Comparison of ENCODE assay signal across 11 mouse cellular contexts in the genomic region with DNA sequence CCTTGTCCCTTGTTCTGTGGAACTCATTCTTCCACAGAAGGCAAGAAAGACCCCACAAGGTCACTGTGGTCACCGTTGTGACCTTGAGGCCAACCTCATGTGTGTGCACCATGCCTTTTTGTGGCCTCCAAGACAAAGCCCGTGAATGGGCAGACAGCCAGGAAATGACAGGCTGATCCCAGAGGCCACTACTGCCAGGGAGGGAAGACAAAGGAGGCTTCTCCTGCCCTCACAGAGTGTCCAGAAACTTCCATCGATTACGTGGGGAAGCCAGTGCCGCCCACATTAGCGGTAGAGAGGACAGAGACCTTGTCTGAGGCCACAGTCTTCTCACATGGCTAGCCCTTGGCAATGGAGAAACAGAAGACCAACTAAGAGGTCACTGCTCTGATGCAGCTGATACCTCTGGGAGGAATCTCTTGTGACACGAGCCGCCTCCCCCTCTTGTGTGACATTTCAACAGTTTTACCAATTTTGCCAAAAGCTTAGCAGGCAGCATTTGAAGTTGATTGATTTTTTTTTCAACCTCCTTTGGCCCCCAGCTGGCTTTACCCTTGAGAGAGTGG. TPM values are rescaled to one million over a fixed set of nuclear protein-coding genes. Genes with fewer than 3 reads are reported as not detected.
DNase-seq lines count a peak whose midpoint lies in the region; ATAC-seq lines count a peak whose summit lies in the region.
"Had no signal": no experiment of that assay in that cellular context is flagged by ENCODE, and none has a peak within 500 bp of the region (broad histone marks: within the 10 kb centered on the region; RNA-seq: fewer than 3 reads in every experiment).

No protein-coding gene starts in this region.

- DNase-seq in heart, postnatal 36 days = no peak
- peak; percentile 70 for DNase-seq in hindbrain, embryonic 10.5 days (ENCODE audit: low spot score)
- no peak for DNase-seq in right cerebral cortex, postnatal 14 days
- DNase-seq in B cell, adult 2 months = no peak
- DNase-seq: thymus, postnatal 4 days had no signal

- H3K36me3 ChIP-seq in heart, embryonic 12.5 days = no peaks in the 10 kb centered on the region
- H3K36me3 ChIP-seq in neural tube, embryonic 13.5 days = no peaks in the 10 kb centered on the region
- H3K36me3 ChIP-seq in neural tube, embryonic 15.5 days = no peaks in the 10 kb centered on the region
- H3K36me3 ChIP-seq in hindbrain, embryonic 10.5 days = no peaks in the 10 kb centered on the region
- H3K36me3 ChIP-seq: embryonic facial prominence, embryonic 12.5 days; lung, embryonic 15.5 days had no signal

- H3K9me3 ChIP-seq in heart, embryonic 12.5 days (replicated peaks) = no peaks in the 10 kb centered on the region
- H3K9me3 ChIP-seq in neural tube, embryonic 13.5 days = no peaks in the 10 kb centered on the region
- H3K9me3 ChIP-seq in neural tube, embryonic 15.5 days (replicated peaks) = no peaks in the 10 kb centered on the region
- H3K9me3 ChIP-seq in hindbrain, embryonic 10.5 days = no peaks in the 10 kb centered on the region
- H3K9me3 ChIP-seq: embryonic facial prominence, embryonic 12.5 days; G1E; lung, embryonic 15.5 days had no signal

- H3K27me3 ChIP-seq in heart, embryonic 12.5 days (replicated peaks) = no peaks in the 10 kb centered on the region
- no peaks in the 10 kb centered on the region for H3K27me3 ChIP-seq in neural tube, embryonic 13.5 days
- H3K27me3 ChIP-seq in neural tube, embryonic 15.5 days (replicated peaks) = no peaks in the 10 kb centered on the region
- H3K27me3 ChIP-seq in hindbrain, embryonic 10.5 days (ENCODE audit: insufficient read depth, poor library complexity, severe bottlenecking) = no peaks in the 10 kb centered on the region
- H3K27me3 ChIP-seq: embryonic facial prominence, embryonic 12.5 days; lung, embryonic 15.5 days had no signal

- ATAC-seq in heart, embryonic 12.5 days (ENCODE audit: insufficient number of reproducible peaks, low FRiP score) = no peak; the same call in 1 of the 2 replicates
- 0 out of 2 replicates have a peak, but pooled peaks have one; percentile 12 for ATAC-seq in neural tube, embryonic 13.5 days (ENCODE audit: low read depth)
- no peak for ATAC-seq in neural tube, embryonic 15.5 days (ENCODE audit: low FRiP score)

- no peak overlapping the region for H3K4me3 ChIP-seq in heart, embryonic 12.5 days
- no peak overlapping the region for H3K4me3 ChIP-seq in neural tube, embryonic 13.5 days
- no peak overlapping the region for H3K4me3 ChIP-seq in neural tube, embryonic 15.5 days (replicated peaks)
- H3K4me3 ChIP-seq in hindbrain, embryonic 10.5 days = no peak overlapping the region
- H3K4me3 ChIP-seq: embryonic facial prominence, embryonic 12.5 days; lung, embryonic 15.5 days had no signal

- peaks cover 81% of the 10 kb centered on the region for H3K4me1 ChIP-seq in heart, embryonic 12.5 days (replicated peaks)
- peaks cover 10% of the 10 kb centered on the region for H3K4me1 ChIP-seq in neural tube, embryonic 13.5 days (replicated peaks)
- 0 out of 2 replicates have a peak, but pooled peaks cover 6% of the 10 kb centered on the region for H3K4me1 ChIP-seq in neural tube, embryonic 15.5 days
- H3K4me1 ChIP-seq in hindbrain, embryonic 10.5 days (replicated peaks) = peaks cover 53% of the 10 kb centered on the region

- H3K9ac ChIP-seq in heart, embryonic 12.5 days = no peak overlapping the region
- no peak overlapping the region for H3K9ac ChIP-seq in neural tube, embryonic 13.5 days
- H3K9ac ChIP-seq in neural tube, embryonic 15.5 days (replicated peaks) = no peak overlapping the region
- H3K9ac ChIP-seq: embryonic facial prominence, embryonic 12.5 days; lung, embryonic 15.5 days had no signal

- WGBS in heart, embryonic 12.5 days = 61% methylated on average over 8 of the region's 8 CpGs
- 55% methylated on average over 8 of the region's 8 CpGs for WGBS in neural tube, embryonic 13.5 days
- 56% methylated on average over 8 of the region's 8 CpGs for WGBS in neural tube, embryonic 15.5 days
- 55% methylated on average over 8 of the region's 8 CpGs for WGBS in hindbrain, embryonic 10.5 days

- no peak overlapping the region for H3K4me2 ChIP-seq in heart, embryonic 12.5 days
- no peak overlapping the region for H3K4me2 ChIP-seq in neural tube, embryonic 13.5 days
- H3K4me2 ChIP-seq in neural tube, embryonic 15.5 days = no peak overlapping the region
- H3K4me2 ChIP-seq: embryonic facial prominence, embryonic 12.5 days; lung, embryonic 15.5 days had no signal

- intact Hi-C loops in heart, postnatal 36 days (cut with DNase I) = no loop called here

- peak overlapping the region; percentile 70 for H3K27ac ChIP-seq in heart, embryonic 12.5 days (ENCODE audit: poor library complexity, severe bottlenecking)
- peak overlapping the region; percentile 64 for H3K27ac ChIP-seq in neural tube, embryonic 13.5 days (replicated peaks)
- no peak overlapping the region for H3K27ac ChIP-seq in neural tube, embryonic 15.5 days (replicated peaks)
- peak overlapping the region; percentile 77 for H3K27ac ChIP-seq in hindbrain, embryonic 10.5 days
- H3K27ac ChIP-seq: embryonic facial prominence, embryonic 12.5 days; lung, embryonic 15.5 days had no signal

RNA-seq across cellular contexts. Expression of gene Homer2, which starts 18.1 kb away (rescaled TPM):
- polyA plus RNA-seq in heart, embryonic 12.5 days (2016; fragmentation: Nextera tagmentation; extraction: Ambion mirVana) = 121 and 122 TPM in 2 replicates
- total RNA-seq in heart, postnatal 36 days (2021) = 100 to 1,000 TPM in 1 of 2 experiments, 10 to 100 TPM in 1; 89.6 to 108 TPM
- polyA plus RNA-seq in neural tube, embryonic 13.5 days (2015; fragmentation: Nextera tagmentation; extraction: Ambion mirVana) = 30.5 and 31.9 TPM in 2 replicates
- polyA plus RNA-seq in neural tube, embryonic 15.5 days (2015; fragmentation: Nextera tagmentation; extraction: Ambion mirVana) = 29.3 and 30.1 TPM in 2 replicates
- polyA plus RNA-seq in hindbrain, embryonic 10.5 days (2016; fragmentation: Nextera tagmentation; extraction: Ambion mirVana) = 14.7 and 18.5 TPM in 2 replicates
